Mouse (Mus musculus) embryo, embryonic 9.5 days (tissue): ENCODE measurements around the gene Ggt1.

Experiments
- DNase-seq: peaks from one replicate; pipeline ENCODE4 v3.0.0-alpha.2; 2017; ENCODE audit errors: extremely low spot score

Gene Ggt1

DNA sequence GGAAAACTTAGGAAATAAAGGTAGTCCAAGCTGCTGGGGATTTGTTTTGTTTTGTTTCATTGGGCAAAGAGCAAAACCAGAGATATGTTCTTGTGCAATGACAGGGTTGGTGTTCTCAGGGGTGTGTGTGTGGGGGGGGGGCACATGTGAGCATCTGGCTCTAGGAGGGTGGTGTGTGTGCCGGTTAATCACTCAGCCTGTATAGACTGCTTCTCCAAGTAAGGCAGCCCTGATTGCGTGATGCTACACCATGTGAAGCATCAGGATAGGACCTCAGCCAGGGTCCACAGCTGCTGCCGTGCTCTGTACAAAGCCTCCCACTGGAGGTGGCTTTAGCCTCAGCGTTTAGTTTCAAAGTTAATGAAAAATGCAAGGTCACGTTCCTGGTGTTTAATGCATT lies 71.6 kb downstream of the Ggt1 start:
- DNase-seq = no peak

GRCm38 (mm10) chr10:75633576-75634139 lies 72.3 kb downstream of the Ggt1 start:
- DNase-seq = no peak

DNA sequence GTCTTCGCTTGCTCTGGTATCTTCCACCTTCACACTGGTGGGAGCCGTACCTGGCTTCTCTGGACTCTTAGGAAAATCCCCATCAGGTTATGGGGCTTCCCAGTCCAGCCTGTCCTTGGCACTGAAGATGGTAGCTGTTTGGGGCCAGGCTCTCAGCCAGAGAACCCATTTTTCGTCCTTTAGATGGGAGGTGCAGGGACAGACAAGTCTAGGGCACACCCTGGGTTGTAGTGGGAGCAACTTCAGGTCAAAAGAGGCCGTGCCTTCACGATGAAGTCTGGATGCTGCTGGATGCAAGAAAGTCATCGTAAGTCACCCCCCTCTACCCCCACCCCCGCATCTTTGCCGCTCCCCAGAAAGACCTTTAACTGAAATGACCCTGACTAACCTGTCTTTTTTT lies 73.2 kb downstream of the Ggt1 start:
- no peak for DNase-seq

- no peak for DNase-seq
These were observed 73.8 kb downstream of the Ggt1 start for GRCm38 (mm10) chr10:75635019-75635692.

- peak; percentile 84 for DNase-seq
These were observed 74.3 kb downstream of the Ggt1 start for GRCm38 (mm10) chr10:75635693-75636055.
